Mouse (Mus musculus): ENCODE data around the gene Acp7. TPM values are rescaled to one million over a fixed set of nuclear protein-coding genes. Genes with fewer than 3 reads are reported as not detected.
"Not testable (repeated sequence)": the region's sequence is repeated elsewhere in the genome, so short reads cannot be mapped to it uniquely, and the experiment has no call there.

Acp7 gene
- 0.06 TPM in 1 of 2 replicates, not detected in the other for polyA plus RNA-seq (2015; fragmentation: Nextera tagmentation; extraction: Ambion mirVana)

DNA sequence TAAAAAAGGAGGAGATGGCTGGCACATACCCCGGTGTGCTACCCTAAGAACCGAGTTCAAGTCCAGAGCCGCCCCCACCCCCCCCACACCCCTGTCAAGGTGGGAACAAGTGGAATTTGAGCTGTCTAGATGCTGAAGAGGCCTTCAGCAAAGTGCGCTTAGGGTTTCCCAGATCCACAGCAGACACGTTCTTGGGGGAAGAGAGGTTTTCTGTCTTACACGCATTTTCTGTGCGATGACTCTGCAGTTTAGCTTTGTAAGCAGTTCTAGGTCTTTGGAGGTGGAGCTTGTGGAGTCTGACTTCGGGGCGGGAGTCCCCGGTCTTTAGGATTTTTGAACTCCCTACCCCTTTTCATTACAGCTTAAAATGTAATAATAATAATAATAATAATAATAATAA lies at the start of gene Acp7:
Acp7 (minus strand) TSS at position 260 of the 400 bp plus-strand sequence.
- peaks cover 22% of the 10 kb centered on the region for H3K27me3 ChIP-seq (replicated peaks)
- H3K9ac ChIP-seq, result no peak within 1 kb of the TSS
- ATAC-seq, result no peak
- peak within 1 kb of the TSS; percentile 30 for H3K4me3 ChIP-seq (replicated peaks)
- 28% methylated on average over 10 of the region's 10 CpGs for WGBS
- H3K4me2 ChIP-seq (replicated peaks), result peak within 1 kb of the TSS; percentile 57
- no peaks in the 10 kb centered on the region for H3K36me3 ChIP-seq
- H3K9me3 ChIP-seq, result no peaks in the 10 kb centered on the region
- no peak within 1 kb of the TSS for H3K27ac ChIP-seq
- 0 out of 2 replicates have a peak, but pooled peaks cover 5% of the 10 kb centered on the region for H3K4me1 ChIP-seq (replicated peaks)

DNA sequence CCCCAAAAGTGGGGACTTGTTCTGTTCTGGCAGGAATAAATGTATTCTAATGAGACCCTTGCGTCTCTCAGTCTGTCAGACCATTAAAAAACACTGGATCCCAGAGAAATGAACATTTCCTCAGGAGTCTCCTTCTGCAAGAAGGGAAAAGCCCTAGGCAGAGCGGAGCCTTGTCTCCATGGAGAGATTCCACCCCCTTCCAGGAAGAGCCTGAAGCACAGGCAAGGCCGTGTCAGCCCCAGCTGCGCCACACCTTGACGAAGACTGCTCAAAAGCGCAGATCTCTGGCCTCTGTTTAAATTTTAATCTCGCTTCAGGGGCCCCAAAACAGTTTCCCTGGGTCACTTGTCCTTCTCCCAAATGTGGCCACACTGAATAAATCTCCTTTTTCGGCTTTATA lies 46.5 kb upstream of the Acp7 start:
- Histone ChIP-seq H3K9ac (no peak overlapping the region), H3K27ac (no peak overlapping the region), H3K27me3 (replicated peaks) (no peaks in the 10 kb centered on the region), H3K4me1 (replicated peaks) (no peaks in the 10 kb centered on the region), H3K9me3 (no peaks in the 10 kb centered on the region), H3K36me3 (no peaks in the 10 kb centered on the region), H3K4me2 (replicated peaks) (no peak overlapping the region), H3K4me3 (replicated peaks) (no peak overlapping the region)
- 88% methylated on average over 8 of the region's 8 CpGs for WGBS
- ATAC-seq, result no peak

DNA sequence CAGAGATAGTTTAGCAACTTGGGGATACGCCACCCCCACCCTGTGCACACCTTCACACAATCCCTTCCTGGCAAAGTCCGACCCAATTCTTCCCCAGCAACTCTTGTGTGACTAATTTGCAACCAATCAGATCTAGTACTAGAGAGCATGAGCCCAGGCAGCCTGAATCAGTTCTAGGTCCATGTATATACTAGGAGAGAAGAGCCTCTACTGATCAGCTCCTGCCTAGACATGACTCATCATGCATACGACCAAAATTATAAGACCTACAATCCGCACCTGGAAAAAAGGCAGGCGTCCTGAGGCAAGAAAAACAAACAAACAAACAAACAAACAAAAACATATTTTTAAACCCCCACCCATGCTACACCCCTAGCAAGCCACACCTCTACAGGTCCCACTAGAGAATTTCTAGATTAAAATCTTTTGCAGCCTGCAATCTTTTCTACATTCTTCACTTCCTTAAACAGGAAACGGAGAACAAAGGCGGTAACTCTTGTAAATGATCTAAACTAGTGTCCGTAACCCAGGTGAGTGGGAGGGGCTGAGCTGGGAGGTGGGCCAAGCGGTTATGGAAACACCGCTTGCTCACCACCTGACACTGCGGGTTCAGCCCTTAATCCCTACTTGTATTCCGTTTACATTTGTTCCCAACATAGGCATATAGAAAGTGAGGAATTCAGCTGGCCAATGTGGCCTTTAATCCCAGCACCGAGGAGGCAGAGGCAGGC lies 45.8 kb upstream of the Acp7 start:
- Histone ChIP-seq H3K4me1 (replicated peaks) (no peaks in the 10 kb centered on the region), H3K4me2 (replicated peaks) (no peak overlapping the region), H3K36me3 (no peaks in the 10 kb centered on the region), H3K9ac (no peak overlapping the region), H3K27me3 (replicated peaks) (no peaks in the 10 kb centered on the region), H3K9me3 (no peaks in the 10 kb centered on the region), H3K4me3 (replicated peaks) (no peak overlapping the region), H3K27ac (no peak overlapping the region)
- WGBS, result 82% methylated on average over 13 of the region's 13 CpGs
- ATAC-seq, result no peak

GRCm38 (mm10) chr7:28675746-28676145 lies 44.6 kb upstream of the Acp7 start:
- H3K4me2 ChIP-seq (replicated peaks), result no peak overlapping the region
- WGBS, result 44% methylated on average over 11 of the region's 11 CpGs
- ATAC-seq, result no peak
- no peak overlapping the region for H3K27ac ChIP-seq
- H3K9me3 ChIP-seq, result no peaks in the 10 kb centered on the region
- H3K36me3 ChIP-seq, result no peaks in the 10 kb centered on the region
- no peaks in the 10 kb centered on the region for H3K27me3 ChIP-seq (replicated peaks)
- H3K4me3 ChIP-seq (replicated peaks), result no peak overlapping the region
- no peak overlapping the region for H3K9ac ChIP-seq
- H3K4me1 ChIP-seq (replicated peaks), result no peaks in the 10 kb centered on the region

DNA sequence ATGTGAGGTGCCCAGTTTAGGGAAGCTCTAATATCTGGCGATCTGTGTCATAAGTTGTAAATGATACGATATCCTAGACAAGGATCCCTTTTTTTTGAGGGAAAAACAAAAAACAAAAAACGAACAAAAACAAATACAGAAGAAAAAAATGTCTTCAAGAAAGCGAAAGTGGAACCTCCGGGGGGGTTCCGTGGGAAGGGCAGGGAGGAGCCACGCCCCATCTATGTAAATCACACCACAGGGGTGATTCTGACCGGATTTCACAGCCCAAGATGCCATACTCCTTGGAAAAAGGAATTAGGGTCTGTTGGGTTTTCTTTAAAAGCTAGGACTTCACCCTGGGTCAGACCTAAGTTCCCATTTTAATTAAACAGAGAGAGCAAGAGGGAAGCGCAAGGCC lies 43.9 kb upstream of the Acp7 start:
- WGBS, result 72% methylated on average over 9 of the region's 9 CpGs
- Histone ChIP-seq H3K9me3 (no peaks in the 10 kb centered on the region), H3K9ac (no peak overlapping the region), H3K4me2 (replicated peaks) (no peak overlapping the region), H3K27ac (no peak overlapping the region), H3K4me1 (replicated peaks) (no peaks in the 10 kb centered on the region), H3K27me3 (replicated peaks) (no peaks in the 10 kb centered on the region), H3K36me3 (no peaks in the 10 kb centered on the region), H3K4me3 (replicated peaks) (no peak overlapping the region)
- no peak for ATAC-seq

DNA sequence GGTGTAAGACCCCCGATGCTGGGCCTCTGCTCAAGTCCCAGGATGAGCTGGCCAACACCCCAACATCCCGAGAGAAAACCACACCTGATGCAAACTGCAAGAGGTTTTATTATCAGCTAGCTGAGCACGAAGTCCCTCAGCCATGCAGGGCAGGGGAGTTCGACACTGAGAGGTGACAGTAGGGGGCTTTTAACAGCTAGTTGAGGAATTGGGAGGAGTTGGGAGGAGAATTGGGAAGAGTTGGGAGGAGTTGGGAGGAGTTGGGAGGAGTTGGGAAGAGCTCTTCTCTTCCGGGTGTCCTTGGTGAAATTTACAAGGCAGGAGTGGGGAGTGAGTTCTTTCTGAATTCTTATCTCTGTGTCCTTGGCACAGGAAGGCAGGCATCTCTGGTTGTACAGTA lies 41.7 kb upstream of the Acp7 start:
- H3K4me2 ChIP-seq (replicated peaks); H3K4me1 ChIP-seq (replicated peaks); H3K27ac ChIP-seq; H3K9ac ChIP-seq; H3K36me3 ChIP-seq; ATAC-seq; H3K27me3 ChIP-seq (replicated peaks); H3K4me3 ChIP-seq (replicated peaks); H3K9me3 ChIP-seq: not testable (repeated sequence)
- WGBS, result 67% methylated on average over 5 of the region's 5 CpGs

DNA sequence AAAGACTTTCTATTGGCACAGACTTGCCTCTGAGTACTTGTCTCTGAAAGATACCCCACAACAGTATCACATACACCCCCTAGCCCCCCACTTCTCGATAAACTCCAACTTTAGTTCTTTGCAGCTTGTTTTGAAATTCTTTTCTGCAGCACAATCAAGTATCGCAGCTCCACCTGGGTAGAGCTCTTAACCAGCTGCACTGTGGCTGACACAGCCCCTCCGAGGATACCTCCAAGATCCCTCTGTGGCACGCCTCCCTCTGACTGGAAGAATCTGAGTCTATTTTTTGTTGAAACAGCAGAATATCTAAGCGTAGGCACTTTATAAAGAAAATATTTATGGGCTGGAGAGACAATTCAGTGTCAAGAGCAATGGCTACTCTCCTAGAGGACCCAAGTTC lies 41.1 kb upstream of the Acp7 start:
- no peak for ATAC-seq
- 89% methylated on average over 5 of the region's 5 CpGs for WGBS

DNA sequence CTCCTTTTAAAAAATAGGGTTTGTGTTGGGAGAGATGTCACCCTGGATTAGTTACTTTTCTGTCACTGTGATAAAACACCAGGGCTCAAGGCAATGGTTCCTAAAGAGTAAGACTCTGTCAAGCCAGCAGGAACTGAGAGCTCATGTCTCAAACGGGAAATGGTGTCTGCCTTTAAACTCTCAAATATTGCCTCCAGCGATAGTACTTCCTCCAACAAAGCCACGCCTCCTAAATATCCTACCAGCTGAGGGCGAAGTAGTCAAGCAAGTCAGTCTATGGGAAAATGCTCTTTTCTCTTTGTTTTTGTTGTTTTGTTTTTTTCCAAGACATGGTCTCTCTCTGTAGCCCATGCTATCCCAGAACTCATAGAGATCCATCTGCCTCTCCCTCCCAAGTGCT lies 40.0 kb upstream of the Acp7 start:
- Histone ChIP-seq H3K4me2 (replicated peaks) (no peak overlapping the region), H3K36me3 (no peaks in the 10 kb centered on the region), H3K27me3 (replicated peaks) (no peaks in the 10 kb centered on the region), H3K9me3 (no peaks in the 10 kb centered on the region), H3K4me3 (replicated peaks) (no peak overlapping the region), H3K9ac (no peak overlapping the region), H3K4me1 (replicated peaks) (no peaks in the 10 kb centered on the region), H3K27ac (no peak overlapping the region)
- no peak for ATAC-seq
- WGBS, result 56% methylated on average over 4 of the region's 4 CpGs

More for the DNA sequence above, 41.1 kb upstream of the Acp7 start:
- no peak overlapping the region for H3K27ac ChIP-seq
- H3K9ac ChIP-seq, result no peak overlapping the region
- H3K9me3 ChIP-seq, result no peaks in the 10 kb centered on the region
- H3K4me3 ChIP-seq (replicated peaks), result no peak overlapping the region
- no peak overlapping the region for H3K4me2 ChIP-seq (replicated peaks)
- H3K27me3 ChIP-seq (replicated peaks), result no peaks in the 10 kb centered on the region
- H3K4me1 ChIP-seq (replicated peaks), result no peaks in the 10 kb centered on the region
- no peaks in the 10 kb centered on the region for H3K36me3 ChIP-seq

GRCm38 (mm10) chr7:28665620-28666579 lies 34.8 kb upstream of the Acp7 start:
- peak overlapping the region; percentile 45 for H3K4me2 ChIP-seq (replicated peaks)
- H3K27me3 ChIP-seq (replicated peaks), result no peaks in the 10 kb centered on the region; the same call in 1 of the 2 replicates
- no peak overlapping the region for H3K27ac ChIP-seq
- no peak overlapping the region for H3K4me3 ChIP-seq (replicated peaks)
- no peak for ATAC-seq
- no peak overlapping the region for H3K9ac ChIP-seq
- H3K4me1 ChIP-seq (replicated peaks), result 0 out of 2 replicates have a peak, but pooled peaks cover 4% of the 10 kb centered on the region
- H3K36me3 ChIP-seq, result no peaks in the 10 kb centered on the region
- 17% methylated on average over 14 of the region's 15 CpGs for WGBS
- no peaks in the 10 kb centered on the region for H3K9me3 ChIP-seq

DNA sequence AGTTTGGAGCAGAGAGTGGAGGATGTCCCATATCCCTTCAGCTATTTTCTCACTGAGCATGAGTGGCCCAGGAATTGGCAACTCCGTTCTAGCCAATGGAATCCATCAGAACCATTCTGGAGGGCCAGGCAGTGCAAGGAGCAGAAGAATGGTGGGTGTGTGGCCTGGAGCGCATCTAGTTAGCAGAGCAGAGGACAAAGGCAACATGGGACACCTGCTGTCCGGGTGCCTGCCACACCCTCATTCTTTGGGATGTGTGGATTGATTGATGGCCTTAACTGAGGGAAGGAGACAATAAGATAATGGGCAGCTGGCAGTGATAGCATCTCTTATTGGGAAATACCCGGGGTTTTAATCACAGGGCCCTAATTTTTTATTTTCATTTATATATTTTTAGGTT lies 25.3 kb upstream of the Acp7 start:
- ATAC-seq, result no peak
- Histone ChIP-seq H3K9ac (no peak overlapping the region), H3K9me3 (no peaks in the 10 kb centered on the region), H3K36me3 (no peaks in the 10 kb centered on the region), H3K27me3 (replicated peaks) (no peaks in the 10 kb centered on the region), H3K27ac (no peak overlapping the region), H3K4me1 (replicated peaks) (no peaks in the 10 kb centered on the region), H3K4me2 (replicated peaks) (no peak overlapping the region), H3K4me3 (replicated peaks) (no peak overlapping the region)
- 63% methylated on average over 4 of the region's 4 CpGs for WGBS

- H3K4me2 ChIP-seq (replicated peaks), result no peak overlapping the region
- ATAC-seq, result no peak
- no peaks in the 10 kb centered on the region for H3K4me1 ChIP-seq (replicated peaks)
- no peaks in the 10 kb centered on the region for H3K36me3 ChIP-seq
- no peak overlapping the region for H3K27ac ChIP-seq
- H3K9me3 ChIP-seq, result no peaks in the 10 kb centered on the region
- no peak overlapping the region for H3K4me3 ChIP-seq (replicated peaks)
- 94% methylated on average over 2 of the region's 2 CpGs for WGBS
- H3K9ac ChIP-seq, result no peak overlapping the region
- H3K27me3 ChIP-seq (replicated peaks), result no peaks in the 10 kb centered on the region
Measured at GRCm38 (mm10) chr7:28651157-28651556, 20.0 kb upstream of the Acp7 start.

GRCm38 (mm10) chr7:28647016-28647415 lies 15.9 kb upstream of the Acp7 start:
- ATAC-seq, result no peak
- no peak overlapping the region for H3K4me3 ChIP-seq (replicated peaks)
- H3K36me3 ChIP-seq, result no peaks in the 10 kb centered on the region

More at GRCm38 (mm10) chr7:28647016-28647415, 15.9 kb upstream of the Acp7 start:
- no peak overlapping the region for H3K27ac ChIP-seq
- no peaks in the 10 kb centered on the region for H3K4me1 ChIP-seq (replicated peaks)
- H3K9ac ChIP-seq, result no peak overlapping the region
- no peaks in the 10 kb centered on the region for H3K27me3 ChIP-seq (replicated peaks)
- no peaks in the 10 kb centered on the region for H3K9me3 ChIP-seq
- no peak overlapping the region for H3K4me2 ChIP-seq (replicated peaks)
- WGBS, result 38% methylated on average over 7 of the region's 7 CpGs

Measured in intestine, embryonic 15.5 days (tissue).